Mouse (Mus musculus) right cerebral cortex, postnatal 14 days (tissue): ENCODE measurements around the gene Tnf.
A peak's percentile ranks its signal among the peaks of the same experiment; 100 is the strongest.

ENCODE experiments used
- DNase-seq: peaks from one replicate; pipeline ENCODE4 v3.0.0; 2022

Tnf gene

DNA sequence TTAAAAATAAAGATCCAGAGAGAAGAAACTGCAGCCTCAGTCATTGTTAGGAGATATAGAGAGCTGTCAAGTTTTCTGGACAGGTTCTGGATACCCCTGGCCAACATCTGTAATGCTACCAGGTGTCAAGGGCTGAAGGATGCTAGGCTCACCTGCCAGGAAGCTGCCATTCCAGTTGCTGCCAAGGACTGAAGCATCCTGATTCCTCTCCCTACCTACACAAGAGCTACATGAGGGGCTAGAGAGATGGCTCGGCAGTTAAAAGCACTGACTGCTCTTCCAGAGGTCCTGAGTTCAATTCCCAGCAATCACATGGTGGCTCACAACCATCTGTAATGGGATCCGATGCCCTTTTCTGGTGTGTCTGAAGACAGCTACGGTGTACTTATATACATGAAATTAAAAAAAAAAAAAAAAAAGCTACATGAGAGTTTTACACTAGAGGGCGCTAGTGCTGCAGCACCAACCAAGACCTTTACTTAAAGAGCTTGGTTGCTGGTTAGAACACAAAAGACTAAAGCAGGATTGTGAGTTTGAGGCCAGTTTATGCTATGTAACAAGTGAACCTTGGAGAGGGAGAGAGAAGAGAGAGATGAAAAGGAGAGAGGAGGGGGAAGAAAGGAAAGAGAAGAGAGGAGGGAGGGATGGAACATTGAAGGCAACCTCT lies 33.1 kb downstream of the Tnf start:
- DNase-seq: no peak

DNA sequence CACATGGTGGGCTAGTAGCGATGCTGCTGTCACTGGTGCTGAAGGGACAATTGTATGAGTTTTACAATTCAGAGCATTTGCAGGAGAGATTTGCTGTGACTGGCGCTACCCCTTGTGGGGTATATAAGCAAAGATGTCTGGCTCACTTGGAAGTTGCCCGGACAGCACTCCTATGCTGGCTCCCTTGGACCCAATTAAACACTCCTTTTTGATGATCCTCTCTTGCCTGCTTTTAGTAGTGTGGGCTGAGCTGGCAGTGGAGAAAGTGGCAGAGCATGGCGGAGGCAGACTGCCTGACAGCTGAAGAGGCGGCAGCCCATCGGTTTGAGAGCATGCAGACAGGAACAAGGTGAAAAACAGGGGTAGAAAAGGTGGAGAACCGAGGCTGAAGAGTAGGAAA lies 34.0 kb downstream of the Tnf start:
- no peak for DNase-seq

DNA sequence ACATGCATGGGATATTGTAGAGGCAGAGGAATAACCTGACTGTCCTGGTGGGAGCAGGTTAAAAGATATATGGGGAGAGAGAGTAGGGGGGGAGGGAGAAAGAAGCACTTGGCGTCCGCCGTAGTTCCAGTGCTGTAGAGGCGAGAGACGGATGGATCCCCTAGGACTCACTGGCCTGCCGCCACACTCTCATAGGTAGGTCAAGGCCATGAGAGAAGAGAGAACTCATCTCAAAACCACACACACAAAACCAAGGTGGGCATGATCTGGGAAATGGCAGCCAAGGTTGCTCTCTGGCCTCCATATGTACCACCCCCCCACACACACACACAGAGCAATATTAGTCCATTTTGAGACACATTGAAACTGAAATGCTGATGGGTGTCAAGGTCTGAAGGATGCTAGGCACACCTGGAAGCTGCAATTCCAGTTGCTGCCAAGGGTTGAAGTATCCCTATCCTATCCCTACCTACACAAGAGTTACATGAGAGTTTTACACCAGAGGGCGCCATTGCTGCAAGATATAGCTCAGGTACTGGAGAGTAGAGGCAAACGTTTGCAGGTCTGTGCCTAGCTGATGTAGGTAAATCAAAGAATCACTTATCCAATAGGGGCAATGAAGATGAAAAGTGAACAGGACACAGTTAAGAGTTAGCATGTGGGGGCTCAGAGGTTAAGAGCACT lies 35.3 kb downstream of the Tnf start:
- DNase-seq: peak; percentile 67

DNA sequence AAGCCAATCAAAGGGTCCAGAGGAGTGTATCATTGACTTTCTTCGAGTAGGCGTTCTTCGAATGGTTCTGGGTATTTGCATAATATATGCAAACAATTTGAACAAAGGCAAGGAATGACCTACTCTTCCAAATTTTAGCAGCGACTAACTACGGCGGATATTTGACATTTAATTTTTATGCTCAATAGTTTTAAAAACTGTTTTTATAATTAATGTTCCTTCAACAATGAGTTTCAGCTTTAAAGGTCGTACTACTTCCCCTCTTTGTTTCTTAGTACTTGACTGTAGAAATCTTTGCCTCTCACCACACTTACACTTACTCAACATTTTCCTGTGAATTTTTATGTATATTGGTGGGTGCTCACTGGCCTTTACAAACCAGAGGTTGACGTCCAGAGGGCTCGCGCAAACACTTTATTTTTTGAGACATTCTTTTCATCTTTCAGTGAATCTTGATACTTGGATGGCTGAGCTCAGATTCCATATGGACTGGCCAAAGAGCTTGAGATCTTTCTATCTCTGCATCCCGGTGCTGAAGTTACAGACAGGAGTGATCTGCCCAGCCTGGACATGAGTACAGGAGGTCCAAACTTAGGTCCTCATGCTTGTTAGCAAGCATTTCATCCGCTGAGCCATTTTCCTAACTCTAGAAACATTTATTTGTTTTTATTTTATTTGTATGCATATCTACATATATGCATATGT lies 36.2 kb downstream of the Tnf start:
- no peak for DNase-seq

DNA sequence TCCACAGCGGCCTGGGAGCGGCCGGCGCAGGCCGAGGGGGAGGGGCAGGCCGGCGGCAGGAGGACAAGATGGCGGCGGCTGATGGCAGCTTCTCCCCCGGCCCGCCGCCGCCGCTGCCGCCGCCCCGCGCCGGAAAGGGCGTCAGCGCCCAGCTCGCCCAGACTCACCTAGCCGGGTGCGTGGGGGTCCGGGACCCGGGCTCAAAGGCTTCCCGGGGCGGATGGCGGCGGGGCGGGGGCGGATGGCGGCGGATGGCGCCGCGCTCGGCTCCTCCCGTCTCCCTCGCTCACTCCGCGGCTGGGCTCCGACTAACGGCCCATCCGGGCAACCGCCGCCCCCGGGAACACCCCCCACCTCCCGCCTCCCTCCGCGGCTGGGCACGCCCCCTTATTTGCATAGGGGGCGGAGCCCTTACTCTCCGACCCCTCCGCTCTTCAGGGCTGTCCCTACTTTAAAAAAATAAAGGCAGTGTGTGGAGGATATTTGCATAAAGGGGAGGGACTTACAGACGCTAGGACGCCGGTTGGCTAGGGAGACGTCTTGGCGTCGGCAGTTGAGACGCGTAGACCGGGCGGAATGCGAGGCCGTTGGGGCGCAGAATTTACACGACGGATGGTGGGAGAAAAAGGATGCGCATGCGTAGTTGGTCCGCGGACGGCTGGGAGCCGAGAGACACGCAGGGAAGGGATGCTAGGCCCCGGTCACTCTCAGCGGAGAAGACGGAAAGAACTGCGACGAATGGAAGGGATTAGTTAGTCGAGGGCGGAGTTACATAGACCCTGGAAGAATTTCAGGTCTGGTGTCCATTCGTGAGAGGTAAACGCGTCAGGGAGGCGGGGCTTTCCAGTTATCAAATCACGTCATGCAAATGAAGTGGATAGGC lies 37.0 kb downstream of the Tnf start, which contains the start of gene Prrc2a:
Gene Prrc2a (minus strand): TSS at position 330 of the 883 bp plus-strand sequence.
- DNase-seq: peak; percentile 99

DNA sequence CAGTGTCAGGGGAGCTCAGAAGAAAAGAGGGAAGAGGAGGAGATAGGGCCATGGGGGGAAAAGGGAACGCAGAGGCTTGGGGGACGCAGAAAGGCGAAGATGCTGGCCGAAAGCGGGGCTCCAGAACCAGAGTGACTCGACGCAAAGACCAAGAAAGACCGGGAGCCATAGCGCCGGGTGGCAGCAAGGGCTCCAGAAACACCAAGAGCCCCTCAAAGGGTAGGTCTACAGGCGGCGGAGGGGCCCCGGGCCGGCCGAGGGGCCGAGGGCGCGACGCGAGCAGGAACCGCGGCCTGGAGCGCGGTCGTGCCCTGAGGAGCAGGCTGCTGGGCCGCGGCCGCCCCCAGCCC lies 37.6 kb downstream of the Tnf start:
- DNase-seq: no peak

DNA sequence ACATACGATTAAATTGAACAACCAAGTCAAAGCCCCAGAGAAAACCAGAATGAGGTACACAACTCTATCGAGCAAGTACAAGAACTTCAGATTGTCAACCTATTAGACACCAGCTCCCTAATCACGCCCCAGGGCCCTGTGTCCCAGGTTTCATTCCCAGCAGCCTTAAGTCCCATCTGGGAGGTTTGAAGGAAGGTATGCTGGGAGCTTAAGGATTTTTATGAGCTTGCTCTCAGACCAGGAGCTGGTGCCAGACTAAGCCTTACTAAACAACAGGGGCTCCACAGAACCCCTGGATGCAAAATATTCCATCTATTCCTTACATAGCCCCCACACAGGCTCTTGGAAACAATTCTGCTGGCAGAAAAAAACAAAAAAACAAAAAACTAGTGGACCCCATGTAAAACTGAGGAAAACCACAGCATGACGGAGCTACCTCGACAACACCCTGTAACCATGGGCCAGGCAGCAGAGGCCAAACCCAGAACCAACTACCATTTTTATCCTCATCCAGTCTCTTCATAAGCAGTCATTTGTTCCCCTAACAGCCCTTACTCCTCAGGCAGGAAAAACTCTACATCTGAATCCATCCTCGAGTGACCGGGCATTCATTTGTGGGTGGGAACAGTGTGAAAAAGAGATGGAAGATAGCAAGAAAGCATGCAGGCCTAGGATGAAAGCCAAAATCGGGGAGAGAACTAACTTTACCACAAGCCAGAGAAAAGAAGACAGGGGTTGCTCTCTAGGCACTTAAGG lies 38.3 kb downstream of the Tnf start:
- DNase-seq: no peak

DNA sequence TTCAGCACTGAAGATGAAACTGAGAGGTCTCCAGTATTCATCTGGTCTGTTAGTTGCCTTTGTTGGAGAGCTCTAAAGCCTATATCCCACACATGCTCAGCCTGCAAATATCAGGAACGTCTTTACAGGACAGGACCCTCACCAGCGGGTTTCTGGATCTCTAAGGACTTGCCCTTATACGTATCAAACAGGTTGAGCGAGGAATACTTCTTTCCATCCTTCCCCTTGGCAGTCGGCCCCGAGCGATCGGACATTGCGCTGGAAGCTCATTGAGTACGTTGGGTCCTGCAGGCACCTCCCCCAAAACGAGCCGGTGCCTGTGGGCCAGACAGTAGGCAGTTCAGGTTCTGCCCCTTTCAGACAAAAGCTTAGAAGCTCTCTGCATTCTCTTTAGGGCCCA lies 39.1 kb downstream of the Tnf start:
- no peak for DNase-seq

DNA sequence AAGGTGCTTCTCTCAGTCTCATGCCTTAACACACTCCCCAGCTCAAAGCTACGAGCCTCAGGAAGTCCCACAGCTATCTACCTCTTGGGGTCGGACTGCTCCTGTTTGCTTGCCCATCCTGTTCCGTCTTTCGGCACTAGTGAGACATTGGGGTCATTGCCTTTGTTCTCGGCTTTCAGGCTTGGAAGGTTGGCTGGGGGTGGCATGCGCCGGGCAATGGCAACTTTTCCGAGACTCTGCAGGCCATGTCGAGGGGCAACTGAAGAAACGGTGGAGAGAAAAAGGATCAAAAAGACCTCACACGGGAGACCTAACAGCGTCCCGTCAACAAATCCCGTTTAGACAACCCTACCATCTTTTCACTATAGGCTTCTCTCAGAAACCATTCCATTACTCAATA lies 39.7 kb downstream of the Tnf start:
- DNase-seq: no peak

DNA sequence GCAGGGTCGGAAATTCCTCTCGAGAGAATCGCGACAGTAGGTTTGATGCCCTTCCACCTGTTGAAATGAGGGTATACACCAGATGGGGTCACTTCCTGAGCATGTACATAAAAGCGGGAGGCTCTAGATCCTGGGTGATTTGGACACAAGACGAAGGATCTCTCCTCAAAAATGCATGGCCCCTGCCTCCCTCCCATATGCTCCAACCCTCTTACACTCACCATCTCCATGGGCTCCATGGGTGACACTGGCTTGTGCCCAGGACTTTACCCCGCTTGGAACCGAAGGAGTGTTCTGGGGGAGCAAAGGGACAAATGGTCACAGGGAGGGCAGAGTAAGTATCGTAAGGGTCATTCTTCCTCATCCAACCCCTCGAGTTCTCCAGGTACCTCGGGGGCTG lies 40.4 kb downstream of the Tnf start:
- no peak for DNase-seq

DNA sequence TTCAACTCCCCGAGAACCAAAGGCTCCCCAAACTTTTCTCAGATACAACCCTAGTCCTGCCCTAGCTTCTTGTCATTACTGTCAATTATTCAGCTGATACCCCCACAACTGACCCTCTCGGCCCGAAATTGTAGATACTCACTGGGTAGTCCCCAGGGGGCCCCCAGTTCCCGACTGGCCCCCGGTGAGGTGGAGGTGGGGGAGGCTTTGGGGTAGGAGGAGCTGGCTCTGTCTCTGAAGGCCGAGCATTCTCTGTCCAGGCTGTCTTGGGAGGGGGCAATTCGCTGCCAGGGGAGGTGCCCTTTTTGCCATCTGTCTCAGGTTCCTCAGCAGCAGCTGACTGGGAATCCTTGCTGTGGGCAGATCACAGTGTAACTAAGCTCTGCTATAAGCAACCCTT lies 42.2 kb downstream of the Tnf start:
- no peak for DNase-seq

DNA sequence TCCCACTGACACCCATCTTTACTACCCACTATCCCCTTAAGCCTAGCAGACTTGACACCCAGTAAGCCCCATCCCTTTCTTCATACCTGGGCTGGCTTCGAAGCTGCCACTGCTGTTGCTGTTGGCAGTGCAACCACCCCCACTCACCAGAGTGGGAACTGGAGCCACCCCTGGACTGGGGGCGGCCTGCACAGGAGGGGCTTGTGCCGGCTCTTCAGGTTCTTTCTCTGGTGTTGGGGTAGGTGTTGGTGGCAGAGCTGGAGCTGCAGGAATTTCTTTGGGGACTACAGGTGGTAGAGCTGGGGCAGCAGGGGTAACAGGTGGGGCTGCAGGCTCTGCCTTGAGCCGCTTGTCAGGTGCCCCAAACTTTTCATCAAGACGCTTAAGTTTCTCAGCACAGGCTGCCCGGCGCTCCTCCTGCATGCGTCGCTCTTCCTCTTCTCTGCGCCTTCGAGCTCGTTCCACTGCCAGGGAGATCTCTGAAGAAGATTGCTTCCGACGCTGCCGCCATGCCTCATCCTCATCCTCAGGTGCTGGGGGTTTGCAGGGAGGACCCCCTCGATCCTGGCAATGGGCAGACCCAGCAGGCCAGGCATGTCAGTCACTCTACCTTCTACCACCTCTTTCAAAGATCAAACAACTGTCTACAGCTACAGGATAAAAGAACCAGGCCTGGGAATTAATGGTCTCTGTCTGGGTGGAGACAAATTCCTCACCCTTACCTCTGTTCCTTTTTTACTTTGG lies 42.8 kb downstream of the Tnf start:
- DNase-seq: no peak

DNA sequence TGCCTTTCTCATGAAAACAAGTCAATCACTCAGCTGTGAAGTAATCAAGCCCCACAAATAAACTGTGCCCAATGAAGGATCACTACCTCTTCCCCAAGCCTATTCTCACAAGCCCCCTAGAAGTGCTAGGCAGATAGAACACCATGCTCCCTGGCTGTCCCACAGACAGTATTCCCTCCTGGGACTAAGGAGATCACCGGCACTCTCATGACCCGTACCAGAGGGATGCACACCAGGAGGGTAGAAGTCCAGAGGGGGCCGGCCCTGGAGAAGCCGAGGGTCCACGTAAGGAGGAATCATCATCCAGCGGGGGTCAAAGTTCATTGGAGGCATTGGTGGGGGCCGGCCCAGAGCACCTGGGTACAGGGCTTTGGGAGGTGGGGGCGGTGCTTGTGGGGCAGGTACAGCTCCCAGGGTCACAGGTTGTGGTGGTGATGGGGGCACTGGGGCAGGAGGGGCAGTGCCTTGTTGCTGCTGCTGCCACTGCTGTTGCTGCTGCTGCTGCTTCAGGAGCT lies 44.1 kb downstream of the Tnf start:
- DNase-seq: no peak

DNA sequence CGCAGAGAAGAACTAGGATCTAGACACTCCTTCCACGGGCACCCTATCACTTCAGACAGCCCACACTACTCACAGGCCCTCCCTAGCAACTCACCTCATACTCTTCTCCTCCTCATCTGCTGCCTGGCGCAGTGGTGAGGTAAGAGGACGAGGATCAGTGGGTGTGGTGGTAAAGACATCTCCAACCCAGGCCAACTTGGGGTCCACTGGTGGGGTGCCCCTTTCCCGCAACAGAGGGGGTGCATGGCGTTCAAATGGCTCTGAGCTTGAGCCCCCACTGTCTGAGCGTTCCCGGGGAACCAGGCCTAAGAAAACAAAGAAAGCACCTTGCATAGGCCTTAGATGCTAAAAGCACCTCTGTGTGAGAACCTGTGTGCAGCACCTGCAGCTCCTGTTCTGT lies 44.6 kb downstream of the Tnf start:
- DNase-seq: no peak

DNA sequence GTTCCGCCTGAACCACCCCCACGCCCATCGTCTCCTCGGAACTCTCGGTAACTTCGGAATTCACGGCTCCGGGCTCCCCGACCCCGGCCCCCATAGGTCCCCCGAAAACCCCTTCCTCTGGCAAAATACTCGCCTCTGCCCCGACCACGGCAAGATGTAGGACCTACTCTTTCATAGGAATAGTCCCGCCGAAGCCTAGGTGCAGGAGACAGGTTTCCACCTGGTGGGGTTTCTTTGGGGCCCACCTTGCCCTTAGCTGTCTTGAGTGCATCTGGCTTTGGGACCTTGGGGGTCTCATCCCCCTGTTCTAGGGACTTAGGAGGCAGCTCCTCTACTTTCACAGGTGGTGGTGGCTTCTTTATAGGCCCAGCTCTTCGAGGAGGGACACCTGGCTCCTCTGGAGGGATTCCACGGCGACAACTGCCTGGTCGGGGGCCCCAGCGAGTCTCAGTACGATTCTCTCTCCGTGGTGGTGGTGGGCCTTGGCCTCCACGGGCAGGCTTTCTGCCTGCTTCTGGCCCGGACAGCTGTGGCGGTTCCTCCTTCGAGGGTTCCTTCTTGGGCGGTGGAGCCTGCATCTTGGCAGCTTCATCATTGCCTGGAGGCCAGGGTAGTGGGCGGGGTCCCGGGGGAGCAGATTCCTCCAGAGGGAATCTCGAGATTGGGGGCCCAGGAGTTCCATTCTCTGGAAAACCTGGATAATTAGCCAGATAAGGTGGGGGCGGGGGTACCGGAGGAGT lies 45.2 kb downstream of the Tnf start:
- no peak for DNase-seq

DNA sequence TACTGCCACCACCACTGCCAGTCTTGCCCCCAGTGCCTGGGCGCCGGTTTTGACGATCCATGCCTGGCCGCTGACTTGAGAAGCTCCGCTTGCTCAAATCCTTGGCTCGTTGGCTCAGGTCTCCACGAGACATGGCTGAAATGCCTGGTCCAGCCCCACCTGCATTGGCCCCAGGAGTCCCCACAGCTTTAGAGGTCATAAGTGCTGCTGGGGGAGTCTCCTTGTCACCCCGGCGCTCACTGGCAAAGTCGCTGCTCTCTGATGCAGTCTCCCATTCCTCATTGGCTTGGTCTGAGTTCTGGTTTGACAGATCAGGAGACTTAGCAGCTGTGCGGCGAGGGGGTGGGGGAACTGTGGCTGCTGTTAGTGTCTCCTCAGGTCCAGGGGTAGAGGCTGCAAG lies 46.4 kb downstream of the Tnf start:
- no peak for DNase-seq

DNA sequence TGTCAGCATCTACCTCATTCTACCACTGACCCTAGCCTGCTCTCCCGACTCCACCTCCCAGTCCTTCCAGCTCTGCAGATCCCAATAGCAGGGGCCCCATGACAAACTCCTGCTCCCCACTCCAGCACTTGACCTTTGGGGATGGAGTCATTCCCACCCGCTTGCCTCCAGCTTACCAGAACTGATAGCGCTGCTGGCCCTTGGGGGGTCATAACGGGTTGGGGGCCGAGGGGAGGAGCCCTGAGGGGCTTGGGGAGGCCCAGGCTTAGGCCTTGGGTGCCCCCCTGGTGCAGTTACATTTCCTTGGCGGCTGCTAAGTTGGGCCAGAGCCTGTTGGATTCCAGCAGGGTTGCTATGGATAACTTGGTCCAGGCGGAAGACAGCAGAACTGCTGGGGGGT lies 47.2 kb downstream of the Tnf start:
- no peak for DNase-seq

DNA sequence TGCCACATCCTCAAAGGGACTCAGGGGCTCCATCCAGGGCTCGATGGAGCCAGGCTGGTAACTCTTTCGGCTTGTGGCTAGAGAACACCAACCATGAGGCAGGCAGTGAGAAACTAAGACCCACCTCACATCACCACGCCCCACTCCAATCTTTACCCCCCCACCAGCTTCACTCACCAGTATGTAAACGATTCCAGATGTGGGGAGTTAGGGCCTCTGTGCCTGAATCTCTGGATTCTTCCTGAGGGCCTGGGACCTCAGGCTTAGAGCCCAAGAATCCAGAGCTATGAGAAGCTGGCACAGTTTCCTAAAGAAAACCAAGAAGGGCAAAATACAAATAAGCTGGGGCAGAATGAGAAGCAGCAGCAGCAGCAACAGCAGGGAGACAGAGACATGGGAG lies 47.9 kb downstream of the Tnf start:
- no peak for DNase-seq

DNA sequence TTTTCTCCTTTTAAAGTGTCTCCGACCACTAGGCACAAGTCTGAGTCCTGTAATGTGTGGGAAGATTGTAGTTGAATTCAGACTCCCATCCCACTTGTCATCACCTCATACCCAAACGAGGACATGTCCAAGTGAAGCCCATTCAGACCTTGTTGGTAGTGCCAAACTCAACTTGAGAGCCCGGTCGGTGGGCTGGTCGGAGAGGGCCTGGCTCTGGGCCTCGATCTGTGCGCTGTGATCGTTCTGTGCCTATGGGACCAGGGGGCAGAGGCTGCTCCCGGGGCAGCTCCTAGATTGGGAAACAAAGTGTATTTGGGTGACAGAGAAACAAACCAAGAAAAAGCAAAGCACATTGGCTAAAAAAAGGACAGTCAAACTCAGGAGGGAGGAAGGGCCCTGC lies 48.7 kb downstream of the Tnf start:
- no peak for DNase-seq

DNA sequence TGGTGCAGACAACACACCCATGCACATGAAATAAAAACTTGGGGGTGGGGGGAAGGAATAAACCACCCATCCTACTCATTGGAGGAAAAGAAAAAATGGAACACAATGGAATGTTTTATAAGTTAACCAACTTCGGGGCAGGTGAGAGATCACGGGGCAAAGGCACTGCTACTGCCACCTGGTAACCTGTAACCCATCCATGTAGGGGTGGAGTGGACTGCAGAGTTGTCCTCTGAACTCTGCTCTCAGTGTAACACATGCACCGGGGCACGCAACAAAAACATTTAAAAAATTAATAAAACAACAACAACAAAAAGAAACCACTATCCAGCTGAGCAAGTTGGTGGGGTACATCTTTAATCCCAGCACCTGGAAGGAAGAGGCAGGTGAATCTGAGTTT lies 49.7 kb downstream of the Tnf start:
- DNase-seq: no peak
